Comparison of ENCODE assay signal across 9 mouse cellular contexts in genomic region chr1:71844938-71845685, GRCm38 (mm10).
DNase-seq lines count a peak whose midpoint lies in the region; ATAC-seq and TF ChIP-seq lines count a peak whose summit lies in the region.
"Had no signal": no experiment of that assay in that cellular context is flagged by ENCODE, and none has a peak within 500 bp of the region (broad histone marks: within the 10 kb centered on the region; RNA-seq: fewer than 3 reads in every experiment).

No protein-coding gene starts in this region.

- no peaks in the 10 kb centered on the region for H3K27me3 ChIP-seq in forebrain, postnatal 0 days (ENCODE audit: insufficient read depth, low read length)
- no peaks in the 10 kb centered on the region for H3K27me3 ChIP-seq in forebrain, embryonic 13.5 days
- no peaks in the 10 kb centered on the region for H3K27me3 ChIP-seq in kidney, postnatal 0 days (ENCODE audit: insufficient read depth, low read length)
- H3K27me3 ChIP-seq in hindbrain, embryonic 16.5 days (replicated peaks; ENCODE audit: control insufficient read depth, insufficient read depth, low read length): no peaks in the 10 kb centered on the region
- no peaks in the 10 kb centered on the region for H3K27me3 ChIP-seq in hindbrain, embryonic 12.5 days

- no peaks in the 10 kb centered on the region for H3K9me3 ChIP-seq in forebrain, postnatal 0 days (ENCODE audit: low read length)
- no peaks in the 10 kb centered on the region; the same call in 1 of the 2 replicates for H3K9me3 ChIP-seq in forebrain, embryonic 13.5 days (replicated peaks)
- no peaks in the 10 kb centered on the region for H3K9me3 ChIP-seq in kidney, postnatal 0 days (replicated peaks; ENCODE audit: low read length)
- no peaks in the 10 kb centered on the region for H3K9me3 ChIP-seq in hindbrain, embryonic 16.5 days (ENCODE audit: control insufficient read depth, low read length)
- peaks cover 3% of the 10 kb centered on the region; the same call in 1 of the 2 replicates for H3K9me3 ChIP-seq in hindbrain, embryonic 12.5 days (replicated peaks)

- H3K9ac ChIP-seq in forebrain, postnatal 0 days: no peak overlapping the region
- no peak overlapping the region for H3K9ac ChIP-seq in forebrain, embryonic 13.5 days
- no peak overlapping the region for H3K9ac ChIP-seq in kidney, postnatal 0 days (ENCODE audit: low read depth, low read length)
- no peak overlapping the region for H3K9ac ChIP-seq in hindbrain, embryonic 16.5 days (ENCODE audit: low read depth, low read length)
- no peak overlapping the region for H3K9ac ChIP-seq in hindbrain, embryonic 12.5 days

- no peaks in the 10 kb centered on the region for H3K4me1 ChIP-seq in forebrain, postnatal 0 days (ENCODE audit: insufficient read depth)
- no peaks in the 10 kb centered on the region for H3K4me1 ChIP-seq in forebrain, embryonic 13.5 days
- H3K4me1 ChIP-seq in kidney, postnatal 0 days (replicated peaks; ENCODE audit: insufficient read depth, low read length): no peaks in the 10 kb centered on the region
- H3K4me1 ChIP-seq in hindbrain, embryonic 16.5 days (ENCODE audit: control insufficient read depth, insufficient read depth, low read depth, low read length): no peaks in the 10 kb centered on the region
- H3K4me1 ChIP-seq in hindbrain, embryonic 12.5 days: no peaks in the 10 kb centered on the region

- H3K4me3 ChIP-seq in forebrain, postnatal 0 days (ENCODE audit: low read depth, low read length): no peak overlapping the region
- H3K4me3 ChIP-seq in forebrain, embryonic 13.5 days: no peak overlapping the region
- no peak overlapping the region for H3K4me3 ChIP-seq in kidney, postnatal 0 days (replicated peaks; ENCODE audit: low read depth, low read length)
- H3K4me3 ChIP-seq in hindbrain, embryonic 16.5 days (ENCODE audit: low read length): no peak overlapping the region
- no peak overlapping the region for H3K4me3 ChIP-seq in hindbrain, embryonic 12.5 days
- H3K4me3 ChIP-seq: layer of hippocampus, adult 2 months had no signal

- no peak overlapping the region for H3K4me2 ChIP-seq in forebrain, postnatal 0 days (ENCODE audit: low read depth)
- no peak overlapping the region for H3K4me2 ChIP-seq in forebrain, embryonic 13.5 days
- H3K4me2 ChIP-seq in kidney, postnatal 0 days (ENCODE audit: low read length): peak overlapping the region; percentile 41
- H3K4me2 ChIP-seq in hindbrain, embryonic 16.5 days (ENCODE audit: low read length): no peak overlapping the region
- no peak overlapping the region for H3K4me2 ChIP-seq in hindbrain, embryonic 12.5 days (replicated peaks)

- no peak for TF ChIP-seq CTCF in forebrain, postnatal 0 days (IDR thresholded peaks at IDR 0.05; ENCODE audit: low read depth)
- TF ChIP-seq CTCF in kidney, postnatal 0 days (IDR thresholded peaks at IDR 0.05; ENCODE audit: low read depth): no peak

- no peak for DNase-seq in forebrain, postnatal 0 days
- DNase-seq in heart, adult 18-20 months: peak; percentile 14 to 36
- DNase-seq in kidney, postnatal 0 days (ENCODE audit: low spot score): peak; percentile 93
- peak; percentile 21 for DNase-seq in right cerebral cortex, postnatal 25 days
- no peak for DNase-seq in cerebellum, adult 9-11 months

- peak; percentile 14; the same call in 1 of the 2 replicates for ATAC-seq in forebrain, postnatal 0 days
- ATAC-seq in forebrain, embryonic 13.5 days: no peak
- ATAC-seq in kidney, postnatal 0 days (replicated peaks; ENCODE audit: low FRiP score, low read depth): peak; percentile 61
- no peak for ATAC-seq in hindbrain, embryonic 16.5 days
- ATAC-seq in hindbrain, embryonic 12.5 days (ENCODE audit: low FRiP score): no peak

- WGBS in forebrain, postnatal 0 days: 71% methylated on average over 16 of the region's 16 CpGs
- 84% methylated on average over 16 of the region's 16 CpGs for WGBS in forebrain, embryonic 13.5 days
- 35% methylated on average over 16 of the region's 16 CpGs for WGBS in kidney, postnatal 0 days
- 79% methylated on average over 16 of the region's 16 CpGs for WGBS in hindbrain, embryonic 16.5 days
- 78% methylated on average over 16 of the region's 16 CpGs for WGBS in hindbrain, embryonic 12.5 days

- H3K27ac ChIP-seq in forebrain, postnatal 0 days (ENCODE audit: low read depth, low read length): 0 out of 2 replicates have a peak overlapping the region, but pooled peaks have one; percentile 22
- no peak overlapping the region for H3K27ac ChIP-seq in forebrain, embryonic 13.5 days
- H3K27ac ChIP-seq in kidney, postnatal 0 days: peak overlapping the region; percentile 74
- no peak overlapping the region for H3K27ac ChIP-seq in hindbrain, embryonic 16.5 days (ENCODE audit: low read depth, low read length)
- H3K27ac ChIP-seq in hindbrain, embryonic 12.5 days: no peak overlapping the region
- H3K27ac ChIP-seq: layer of hippocampus, adult 2 months had no signal

- H3K36me3 ChIP-seq in forebrain, postnatal 0 days (ENCODE audit: insufficient read depth): no peaks in the 10 kb centered on the region
- no peaks in the 10 kb centered on the region for H3K36me3 ChIP-seq in forebrain, embryonic 13.5 days (ENCODE audit: poor library complexity, severe bottlenecking)
- no peaks in the 10 kb centered on the region for H3K36me3 ChIP-seq in kidney, postnatal 0 days (ENCODE audit: insufficient read depth, low read length)
- no peaks in the 10 kb centered on the region for H3K36me3 ChIP-seq in hindbrain, embryonic 16.5 days (ENCODE audit: control insufficient read depth, insufficient read depth, low read length)
- H3K36me3 ChIP-seq in hindbrain, embryonic 12.5 days: no peaks in the 10 kb centered on the region

Comparison
In these comparisons a context has a peak if more than half of its experiments do, and no peak if none do; other contexts are left out.
1. ATAC-seq: peak in forebrain, postnatal 0 days (single experiment) and kidney, postnatal 0 days (single experiment); none in forebrain, embryonic 13.5 days (single experiment), hindbrain, embryonic 16.5 days (single experiment) and hindbrain, embryonic 12.5 days (single experiment).
2. H3K27ac ChIP-seq: peak in forebrain, postnatal 0 days (single experiment) and kidney, postnatal 0 days (single experiment); none in forebrain, embryonic 13.5 days (single experiment), hindbrain, embryonic 16.5 days (single experiment) and hindbrain, embryonic 12.5 days (single experiment).
3. DNase-seq: peak in heart, adult 18-20 months (2 of 2), kidney, postnatal 0 days (single experiment) and right cerebral cortex, postnatal 25 days (single experiment); none in forebrain, postnatal 0 days (single experiment) and cerebellum, adult 9-11 months (single experiment).